12 mouse cellular contexts compared by ENCODE assay signal in genomic region chr11:66912531-66913458, GRCm38 (mm10). TPM values are rescaled to one million over a fixed set of nuclear protein-coding genes. Genes with fewer than 3 reads are reported as not detected.
A peak's percentile ranks its signal among the peaks of the same experiment; 100 is the strongest.
DNase-seq lines count a peak whose midpoint lies in the region; ATAC-seq lines count a peak whose summit lies in the region.
"Had no signal": no experiment of that assay in that cellular context is flagged by ENCODE, and none has a peak within 500 bp of the region (broad histone marks: within the 10 kb centered on the region; RNA-seq: fewer than 3 reads in every experiment).

No protein-coding gene starts in this region.

- H3K27ac ChIP-seq in neural tube, embryonic 13.5 days (replicated peaks): peak overlapping the region; percentile 78; the same call in 1 of the 2 replicates
- no peak overlapping the region for H3K27ac ChIP-seq in hindbrain, embryonic 14.5 days

- ATAC-seq in neural tube, embryonic 13.5 days (ENCODE audit: low read depth): no peak
- no peak for ATAC-seq in hindbrain, embryonic 14.5 days (ENCODE audit: low FRiP score)

- 61% methylated on average over 17 of the region's 17 CpGs for WGBS in neural tube, embryonic 13.5 days
- 62% methylated on average over 17 of the region's 17 CpGs for WGBS in hindbrain, embryonic 14.5 days

- no peak for DNase-seq in neural tube, embryonic 10.5 days (ENCODE audit: extremely low spot score, low spot score)
- DNase-seq in heart, adult 8-10 months (ENCODE audit: low spot score): peak; percentile 18
- DNase-seq in liver: peak; percentile 68
- DNase-seq in urinary bladder, postnatal 14 days (ENCODE audit: low spot score): peak; percentile 67
- no peak for DNase-seq in layer of hippocampus, postnatal 10 days (ENCODE audit: low spot score in 2 of 2)
- no peak for DNase-seq in hindbrain, embryonic 14.5 days (ENCODE audit: low spot score)
- no peak for DNase-seq in layer of hippocampus, adult 8-10 months (ENCODE audit: low spot score in 2 of 2)
- DNase-seq: spleen, adult 18-20 months had no signal

- peak overlapping the region; percentile 20 for H3K4me3 ChIP-seq in neural tube, embryonic 13.5 days
- H3K4me3 ChIP-seq in hindbrain, embryonic 14.5 days (replicated peaks; ENCODE audit: low read length): no peak overlapping the region

- H3K4me1 ChIP-seq in neural tube, embryonic 13.5 days (replicated peaks): peaks cover 5% of the 10 kb centered on the region; the same call in 1 of the 2 replicates
- no peaks in the 10 kb centered on the region for H3K4me1 ChIP-seq in hindbrain, embryonic 14.5 days (replicated peaks; ENCODE audit: control insufficient read depth, insufficient read depth, low read length)

- H3K9me3 ChIP-seq in neural tube, embryonic 13.5 days: no peaks in the 10 kb centered on the region
- H3K9me3 ChIP-seq in hindbrain, embryonic 14.5 days (ENCODE audit: control insufficient read depth, low read length): no peaks in the 10 kb centered on the region

- no peaks in the 10 kb centered on the region for H3K36me3 ChIP-seq in neural tube, embryonic 13.5 days
- H3K36me3 ChIP-seq in hindbrain, embryonic 14.5 days (replicated peaks; ENCODE audit: control insufficient read depth, insufficient read depth): no peaks in the 10 kb centered on the region

- peak overlapping the region; percentile 34 for H3K4me2 ChIP-seq in neural tube, embryonic 13.5 days
- H3K4me2 ChIP-seq in hindbrain, embryonic 14.5 days (replicated peaks): no peak overlapping the region

- H3K9ac ChIP-seq in neural tube, embryonic 13.5 days: peak overlapping the region; percentile 38
- no peak overlapping the region for H3K9ac ChIP-seq in hindbrain, embryonic 14.5 days

- no peaks in the 10 kb centered on the region for H3K27me3 ChIP-seq in neural tube, embryonic 13.5 days
- no peaks in the 10 kb centered on the region for H3K27me3 ChIP-seq in hindbrain, embryonic 14.5 days (ENCODE audit: control insufficient read depth, insufficient read depth, low read length)

RNA-seq across cellular contexts. Expression of gene Pirt, which starts 1.0 kb away (rescaled TPM):
- polyA plus RNA-seq in neural tube, embryonic 13.5 days (2015; fragmentation: Nextera tagmentation; extraction: Ambion mirVana): 43.0 and 62.5 TPM in 2 replicates
- total RNA-seq in heart, adult 8-10 months (2022): 1 to 10 TPM; 4.0 to 6.4 (median 6.1) TPM
- total RNA-seq in layer of hippocampus, postnatal 10 days (2021): 1 to 10 TPM; 1.3 to 1.4 TPM
- polyA plus RNA-seq in hindbrain, embryonic 14.5 days (2014; fragmentation: Nextera tagmentation; extraction: Ambion mirVana): 1.2 and 1.6 TPM in 2 replicates
- 1 to 10 TPM; 1.8 to 3.4 (median 2.3) TPM for total RNA-seq in layer of hippocampus, adult 8-10 months (2022)
- total RNA-seq: common myeloid progenitor, adult 5-6 weeks had no signal

RNA-seq across cellular contexts. Expression of gene Tmem238l, which starts 43.6 kb away (rescaled TPM):
- polyA plus RNA-seq in neural tube, embryonic 13.5 days (2015; fragmentation: Nextera tagmentation; extraction: Ambion mirVana): not detected in 2 replicates
- total RNA-seq in heart, adult 8-10 months (2022): not detected
- not detected for total RNA-seq in layer of hippocampus, postnatal 10 days (2021)
- polyA plus RNA-seq in hindbrain, embryonic 14.5 days (2014; fragmentation: Nextera tagmentation; extraction: Ambion mirVana): not detected in 2 replicates
- total RNA-seq in layer of hippocampus, adult 8-10 months (2022): not detected
- total RNA-seq: common myeloid progenitor, adult 5-6 weeks; gastrocnemius, adult 18-20 months; midbrain, postnatal 0 days had no signal
- polyA plus RNA-seq: midbrain, postnatal 0 days had no signal

Comparison
In these comparisons a context has a peak if more than half of its experiments do, and no peak if none do; other contexts are left out.
1. DNase-seq: peak in heart, adult 8-10 months (single experiment), liver (single experiment) and urinary bladder, postnatal 14 days (single experiment); none in neural tube, embryonic 10.5 days (single experiment), layer of hippocampus, postnatal 10 days (0 of 2), hindbrain, embryonic 14.5 days (single experiment) and layer of hippocampus, adult 8-10 months (0 of 2).